In genomic region chr2:45117592-45117991, GRCm38 (mm10) we compare ENCODE assay signal across 8 mouse cellular contexts. TPM values are rescaled to one million over a fixed set of nuclear protein-coding genes. Genes with fewer than 3 reads are reported as not detected.
A peak's percentile ranks its signal among the peaks of the same experiment; 100 is the strongest.
DNase-seq lines count a peak whose midpoint lies in the region; ATAC-seq and TF ChIP-seq lines count a peak whose summit lies in the region.

No protein-coding gene starts in this region.

- ATAC-seq in kidney, postnatal 0 days (replicated peaks; ENCODE audit: low FRiP score, low read depth): no peak
- no peak for ATAC-seq in hindbrain, embryonic 16.5 days
- ATAC-seq in midbrain, embryonic 15.5 days (replicated peaks): no peak

- H3K27me3 ChIP-seq in kidney, postnatal 0 days (ENCODE audit: insufficient read depth, low read length): no peaks in the 10 kb centered on the region
- H3K27me3 ChIP-seq in embryonic facial prominence, embryonic 10.5 days (replicated peaks; ENCODE audit: low read depth, poor library complexity, severe bottlenecking): peaks cover 9% of the 10 kb centered on the region; the same call in 1 of the 2 replicates
- H3K27me3 ChIP-seq in hindbrain, embryonic 16.5 days (replicated peaks; ENCODE audit: control insufficient read depth, insufficient read depth, low read length): no peaks in the 10 kb centered on the region
- H3K27me3 ChIP-seq in midbrain, embryonic 15.5 days (replicated peaks): no peaks in the 10 kb centered on the region

- no peak for TF ChIP-seq CTCF in kidney, postnatal 0 days (IDR thresholded peaks at IDR 0.05; ENCODE audit: low read depth)

- H3K9ac ChIP-seq in kidney, postnatal 0 days (ENCODE audit: low read depth, low read length): peak overlapping the region; percentile 70
- H3K9ac ChIP-seq in hindbrain, embryonic 16.5 days (ENCODE audit: low read depth, low read length): peak overlapping the region; percentile 71; the same call in 1 of the 2 replicates
- peak overlapping the region; percentile 56; the same call in 1 of the 2 replicates for H3K9ac ChIP-seq in midbrain, embryonic 15.5 days

- H3K9me3 ChIP-seq in kidney, postnatal 0 days (replicated peaks; ENCODE audit: low read length): no peaks in the 10 kb centered on the region
- H3K9me3 ChIP-seq in embryonic facial prominence, embryonic 10.5 days: no peaks in the 10 kb centered on the region
- H3K9me3 ChIP-seq in hindbrain, embryonic 16.5 days (ENCODE audit: control insufficient read depth, low read length): no peaks in the 10 kb centered on the region
- no peaks in the 10 kb centered on the region for H3K9me3 ChIP-seq in midbrain, embryonic 15.5 days

- peak overlapping the region; percentile 89 for H3K4me2 ChIP-seq in kidney, postnatal 0 days (ENCODE audit: low read length)
- H3K4me2 ChIP-seq in hindbrain, embryonic 16.5 days (ENCODE audit: low read length): peak overlapping the region; percentile 79
- H3K4me2 ChIP-seq in midbrain, embryonic 15.5 days: peak overlapping the region; percentile 84

- peak overlapping the region; percentile 86 for H3K27ac ChIP-seq in kidney, postnatal 0 days
- H3K27ac ChIP-seq in embryonic facial prominence, embryonic 10.5 days (replicated peaks): peak overlapping the region; percentile 95
- H3K27ac ChIP-seq in hindbrain, embryonic 16.5 days (ENCODE audit: low read depth, low read length): peak overlapping the region; percentile 79
- H3K27ac ChIP-seq in midbrain, embryonic 15.5 days: peak overlapping the region; percentile 79

- H3K36me3 ChIP-seq in kidney, postnatal 0 days (ENCODE audit: insufficient read depth, low read length): no peaks in the 10 kb centered on the region
- no peaks in the 10 kb centered on the region for H3K36me3 ChIP-seq in embryonic facial prominence, embryonic 10.5 days (replicated peaks)
- no peaks in the 10 kb centered on the region for H3K36me3 ChIP-seq in hindbrain, embryonic 16.5 days (ENCODE audit: control insufficient read depth, insufficient read depth, low read length)
- H3K36me3 ChIP-seq in midbrain, embryonic 15.5 days (replicated peaks): no peaks in the 10 kb centered on the region

- H3K4me3 ChIP-seq in kidney, postnatal 0 days (replicated peaks; ENCODE audit: low read depth, low read length): peak overlapping the region; percentile 74
- peak overlapping the region; percentile 74 for H3K4me3 ChIP-seq in embryonic facial prominence, embryonic 10.5 days
- peak overlapping the region; percentile 60 for H3K4me3 ChIP-seq in hindbrain, embryonic 16.5 days (ENCODE audit: low read length)
- peak overlapping the region; percentile 44 for H3K4me3 ChIP-seq in midbrain, embryonic 15.5 days

- no peak for DNase-seq in kidney, postnatal 0 days (ENCODE audit: low spot score)
- no peak for DNase-seq in kidney, postnatal 10 days
- no peak for DNase-seq in embryonic facial prominence, embryonic 10.5 days (ENCODE audit: low spot score)
- DNase-seq in right cerebral cortex, adult 2 months (ENCODE audit: low spot score in 2 of 2): no peak
- no peak for DNase-seq in frontal cortex, postnatal 10 days (ENCODE audit: low spot score in 2 of 2)
- no peak for DNase-seq in thymus, adult 18-20 months

- 37% methylated on average over 7 of the region's 7 CpGs for WGBS in kidney, postnatal 0 days
- 11% methylated on average over 7 of the region's 7 CpGs for WGBS in embryonic facial prominence, embryonic 10.5 days
- WGBS in hindbrain, embryonic 16.5 days: 20% methylated on average over 7 of the region's 7 CpGs
- 21% methylated on average over 7 of the region's 7 CpGs for WGBS in midbrain, embryonic 15.5 days

- no peaks in the 10 kb centered on the region for H3K4me1 ChIP-seq in kidney, postnatal 0 days (replicated peaks; ENCODE audit: insufficient read depth, low read length)
- peaks cover 43% of the 10 kb centered on the region for H3K4me1 ChIP-seq in embryonic facial prominence, embryonic 10.5 days
- peaks cover 7% of the 10 kb centered on the region; the same call in 1 of the 2 replicates for H3K4me1 ChIP-seq in hindbrain, embryonic 16.5 days (ENCODE audit: control insufficient read depth, insufficient read depth, low read depth, low read length)
- peaks cover 35% of the 10 kb centered on the region for H3K4me1 ChIP-seq in midbrain, embryonic 15.5 days

RNA-seq across cellular contexts. Expression of gene Zeb2, which starts 0.4 kb away (rescaled TPM):
- polyA plus RNA-seq in kidney, postnatal 0 days (2015; fragmentation: Nextera tagmentation; extraction: Ambion mirVana): 31.4 and 34.1 TPM in 2 replicates
- 20.9 and 27.8 TPM in 2 replicates for polyA plus RNA-seq in embryonic facial prominence, embryonic 10.5 days (2016; fragmentation: Nextera tagmentation; extraction: Ambion mirVana)
- polyA plus RNA-seq in hindbrain, embryonic 16.5 days (2015; fragmentation: Nextera tagmentation; extraction: Ambion mirVana): 30.3 and 36.8 TPM in 2 replicates
- 30.8 and 31.5 TPM in 2 replicates for polyA plus RNA-seq in midbrain, embryonic 15.5 days (2015; fragmentation: Nextera tagmentation; extraction: Ambion mirVana)
